Mouse (Mus musculus): ENCODE results near the gene Ccdc6. TPM values are rescaled to one million over a fixed set of nuclear protein-coding genes. Genes with fewer than 3 reads are reported as not detected.

The Ccdc6 gene
- total RNA-seq, 4 experiments from 2014 or later, result 49.7 to 63.4 (median 59.8) TPM

DNA sequence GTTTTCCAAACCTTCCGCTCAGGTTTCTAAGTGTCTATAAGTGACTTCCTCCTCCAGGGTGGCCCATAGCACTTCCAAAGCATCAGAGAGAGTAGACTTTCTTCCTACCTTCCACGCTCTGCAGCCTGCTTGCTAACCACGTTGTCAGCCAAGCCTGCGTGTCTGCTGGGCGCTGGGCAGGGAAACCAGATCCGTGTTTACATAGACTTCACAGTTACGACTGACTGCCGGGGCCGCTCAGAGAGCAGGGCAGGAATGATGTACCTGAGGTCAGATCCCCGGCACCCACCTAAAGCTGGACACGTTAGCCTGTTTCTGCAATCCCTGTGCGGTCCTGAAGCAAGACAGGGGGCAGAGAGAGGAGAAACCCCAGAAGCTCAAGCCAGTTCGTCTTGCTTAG lies 71.5 kb downstream of the Ccdc6 start:
- no peak for DNase-seq

DNA sequence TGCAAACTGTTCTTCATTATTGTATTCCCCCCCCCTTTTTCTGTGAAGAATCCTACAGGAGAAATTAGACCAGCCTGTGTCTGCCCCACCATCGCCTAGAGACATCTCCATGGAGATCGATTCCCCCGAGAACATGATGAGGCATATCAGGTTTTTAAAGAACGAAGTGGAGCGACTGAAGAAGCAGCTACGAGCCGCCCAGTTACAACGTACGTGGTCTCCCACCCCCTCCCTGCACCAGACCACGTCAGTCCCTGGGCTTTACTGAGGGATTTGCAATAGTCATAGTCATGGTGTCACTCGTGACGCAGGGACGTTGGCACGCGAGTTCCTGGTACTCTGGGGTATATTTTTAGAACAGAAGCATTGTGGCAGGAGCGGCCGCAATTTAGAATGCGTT lies 72.1 kb downstream of the Ccdc6 start:
- no peak for DNase-seq

DNA sequence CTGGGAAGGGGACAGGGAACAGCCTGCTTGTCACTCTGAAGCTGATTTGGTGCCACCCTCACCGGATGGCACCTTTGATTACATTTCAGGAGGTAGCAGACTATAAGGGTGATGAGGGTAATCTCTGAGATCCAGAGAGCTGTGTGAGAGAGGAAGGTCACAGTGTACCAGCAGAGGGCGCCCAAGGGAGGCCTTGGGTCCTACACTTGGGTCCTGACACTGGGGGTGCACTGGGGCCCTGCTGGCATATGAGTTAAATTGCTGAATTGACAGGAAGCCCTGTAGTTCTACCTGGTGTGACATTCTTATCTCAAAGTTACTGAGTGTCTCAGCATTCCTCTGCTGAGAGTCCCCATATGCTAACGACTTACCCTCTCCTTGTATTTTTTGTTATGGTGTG lies 76.4 kb downstream of the Ccdc6 start:
- no peak for DNase-seq

DNA sequence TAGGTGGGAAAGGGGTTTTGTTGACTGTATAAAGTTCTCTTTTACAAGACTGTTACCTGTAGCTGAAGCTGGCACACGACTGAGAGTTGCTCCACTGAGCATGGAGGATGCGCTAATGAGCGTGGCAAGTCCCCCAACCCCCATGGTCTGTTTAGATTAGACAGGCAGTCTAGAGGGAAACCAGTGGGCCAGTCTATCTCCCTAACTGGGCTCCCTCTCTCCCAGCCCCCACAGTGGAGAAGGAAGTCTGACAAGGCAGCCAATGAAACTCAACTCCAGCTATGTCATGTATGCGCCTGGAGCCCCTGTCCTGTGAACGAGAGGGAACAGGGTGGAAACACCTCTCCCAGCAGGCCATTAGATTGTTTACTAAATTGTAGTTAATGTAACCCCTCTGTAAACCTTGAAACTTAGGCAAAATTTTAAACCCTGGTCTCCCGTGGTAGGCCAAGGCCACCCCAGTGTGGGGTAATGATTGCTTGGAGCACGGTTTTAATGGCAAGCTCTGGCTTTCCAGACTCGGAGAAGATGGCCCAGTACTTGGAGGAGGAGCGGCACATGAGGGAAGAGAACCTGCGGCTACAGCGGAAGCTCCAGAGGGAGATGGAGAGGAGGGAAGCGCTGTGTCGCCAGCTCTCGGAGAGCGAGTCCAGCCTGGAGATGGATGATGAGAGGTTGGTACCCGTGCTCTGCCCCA lies 77.7 kb downstream of the Ccdc6 start:
- no peak for DNase-seq

DNA sequence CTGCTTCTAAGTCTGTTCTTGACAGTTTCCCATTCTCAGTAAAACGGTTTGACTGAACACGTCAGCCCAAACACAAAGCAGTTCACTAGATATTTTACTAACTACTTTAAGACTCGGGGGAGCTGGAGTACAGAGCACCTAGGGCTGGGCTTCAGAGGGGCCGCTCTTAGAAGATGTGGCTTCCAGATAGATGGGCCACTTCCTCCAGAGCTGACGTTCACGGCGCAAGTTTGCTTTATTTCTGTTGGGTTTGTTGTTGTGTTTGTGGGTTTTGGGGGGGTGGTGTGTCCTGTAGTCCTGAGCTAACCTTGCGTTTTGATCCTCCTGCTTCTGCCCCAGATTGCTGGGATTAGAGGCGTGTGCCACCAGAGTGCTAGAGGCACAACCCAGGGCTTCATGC lies 83.8 kb downstream of the Ccdc6 start:
- no peak for DNase-seq

DNA sequence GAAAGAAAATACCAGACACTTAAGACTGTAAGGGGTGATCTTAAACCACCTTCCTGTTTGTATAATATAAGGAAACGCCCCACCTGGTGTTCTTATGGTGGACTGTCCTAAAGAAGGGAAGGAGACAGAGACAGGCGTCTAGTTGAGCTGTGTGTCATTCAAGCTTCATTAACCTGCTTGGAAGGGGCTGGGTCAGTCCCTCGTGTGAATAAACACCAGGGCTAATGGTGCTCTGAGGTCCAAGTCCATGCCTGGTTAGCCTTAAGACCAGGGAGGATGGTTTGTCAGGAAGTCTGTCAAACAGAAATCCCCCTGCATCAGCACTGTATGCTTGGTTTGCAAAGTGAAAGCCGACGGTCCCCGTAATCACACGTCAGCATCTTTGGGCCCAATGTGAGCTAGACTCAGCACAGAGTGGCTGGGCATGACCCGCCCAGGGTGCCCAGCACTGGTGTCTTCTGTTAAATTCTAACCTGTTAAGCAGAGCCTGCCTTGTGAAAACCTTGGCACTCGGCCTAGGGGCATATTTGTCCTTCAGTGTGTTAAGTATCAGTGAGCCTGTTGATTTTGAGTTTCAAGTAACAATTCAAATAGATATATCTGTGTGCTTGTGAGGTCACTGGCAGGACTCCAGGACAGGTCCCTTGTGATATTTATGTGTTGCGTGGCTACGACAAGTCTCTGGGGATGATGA lies 84.5 kb downstream of the Ccdc6 start:
- DNase-seq, result no peak

DNA sequence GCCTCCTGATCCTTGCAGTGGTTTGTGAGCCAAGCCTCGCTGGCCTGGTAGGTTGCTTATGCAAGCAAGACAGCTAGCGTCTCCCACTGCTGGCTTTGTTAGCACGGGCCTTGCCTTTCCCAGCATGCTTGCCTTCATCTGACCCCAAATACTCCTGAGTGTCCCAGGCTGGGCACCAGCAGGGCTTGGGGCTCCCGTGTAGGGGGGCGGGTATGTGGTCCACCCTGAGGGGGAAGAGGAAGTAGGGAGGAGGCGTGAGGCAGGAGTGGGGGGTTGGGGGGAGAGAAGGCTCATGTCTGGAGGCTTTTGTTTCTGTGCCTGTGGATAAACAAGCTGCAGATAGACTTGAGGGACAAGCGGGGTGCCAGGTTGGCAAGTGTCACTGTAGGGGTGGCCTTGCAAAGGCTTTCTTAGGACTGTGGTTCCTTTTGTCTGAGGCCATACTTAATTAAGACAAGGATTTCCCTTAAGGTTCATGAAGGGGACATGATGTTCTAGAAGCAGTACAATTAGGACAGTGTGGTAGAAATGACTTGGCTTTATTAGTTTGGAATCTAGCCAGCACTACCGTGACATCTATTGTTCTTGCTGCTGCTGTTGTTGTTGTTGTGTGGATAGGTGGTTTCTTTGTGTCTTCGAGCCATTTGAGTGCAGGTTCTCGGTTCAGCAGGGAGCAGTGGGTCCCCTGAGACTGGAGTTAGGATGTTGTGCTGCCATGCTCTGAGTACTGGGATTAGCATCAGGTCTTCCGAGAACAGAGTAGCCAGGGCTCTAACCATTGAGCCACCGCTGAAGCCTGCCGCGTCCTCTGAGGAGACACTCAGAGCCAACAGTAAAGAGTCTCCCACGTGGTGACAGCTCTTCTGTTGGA lies 86.5 kb downstream of the Ccdc6 start:
- DNase-seq, result no peak

DNA sequence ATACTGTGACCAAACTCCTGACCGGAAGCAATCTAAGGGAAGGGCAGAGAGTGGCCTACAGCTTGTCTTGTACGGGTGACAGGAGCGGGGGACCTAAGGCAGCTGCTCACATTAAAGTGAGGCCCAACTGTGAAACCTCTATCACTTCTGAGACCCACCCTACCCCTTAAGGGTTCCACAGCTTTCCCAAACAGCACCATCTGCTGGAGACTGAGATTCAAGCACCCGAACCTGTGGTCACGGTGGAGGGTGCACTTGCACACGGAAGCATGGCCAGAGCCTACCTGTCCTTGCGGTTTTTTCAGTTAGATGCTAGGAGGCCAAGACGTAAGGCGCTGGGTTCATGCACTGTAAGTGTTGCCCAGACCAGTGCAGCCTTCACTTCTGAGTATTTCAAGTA lies 89.2 kb downstream of the Ccdc6 start:
- no peak for DNase-seq

DNA sequence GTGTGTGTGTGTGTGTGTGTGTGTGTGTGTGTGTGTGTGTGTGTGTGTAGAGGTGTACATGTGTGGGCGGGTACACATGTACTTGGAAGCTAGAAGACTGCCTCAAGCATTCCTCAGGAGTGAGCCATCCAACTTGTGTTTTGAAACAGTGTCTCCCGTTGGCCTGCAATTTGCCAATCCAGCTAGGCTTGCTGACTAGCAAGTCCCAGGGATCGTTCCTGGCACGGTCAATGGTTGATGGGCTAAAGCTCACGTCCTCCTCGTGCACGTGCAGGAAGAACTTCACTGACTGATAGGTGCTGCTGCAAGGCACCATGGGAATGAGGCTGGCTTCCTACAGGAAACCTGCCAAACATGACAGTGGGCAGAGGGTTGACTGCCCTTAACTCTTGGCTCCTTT lies 89.7 kb downstream of the Ccdc6 start:
- DNase-seq, result no peak

DNA sequence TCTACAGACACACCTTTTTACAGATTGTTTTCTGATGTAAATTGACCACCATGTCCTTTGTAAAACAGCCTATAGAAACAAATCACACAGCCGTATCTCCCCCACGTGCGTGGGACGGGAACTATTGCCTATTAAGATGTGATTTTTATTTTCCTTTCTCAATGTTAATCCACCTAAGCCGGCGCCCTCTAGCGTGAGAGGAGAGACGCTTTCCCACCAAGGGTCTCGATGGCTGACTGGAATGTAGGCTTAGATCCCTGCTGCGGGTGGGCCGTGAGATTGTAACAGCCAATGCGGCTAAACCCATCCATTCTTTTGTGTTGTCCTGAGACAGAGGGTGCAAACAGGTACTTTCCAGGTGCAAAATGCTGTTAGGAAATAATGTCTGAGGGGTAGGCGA lies 92.9 kb downstream of the Ccdc6 start:
- no peak for DNase-seq

DNA sequence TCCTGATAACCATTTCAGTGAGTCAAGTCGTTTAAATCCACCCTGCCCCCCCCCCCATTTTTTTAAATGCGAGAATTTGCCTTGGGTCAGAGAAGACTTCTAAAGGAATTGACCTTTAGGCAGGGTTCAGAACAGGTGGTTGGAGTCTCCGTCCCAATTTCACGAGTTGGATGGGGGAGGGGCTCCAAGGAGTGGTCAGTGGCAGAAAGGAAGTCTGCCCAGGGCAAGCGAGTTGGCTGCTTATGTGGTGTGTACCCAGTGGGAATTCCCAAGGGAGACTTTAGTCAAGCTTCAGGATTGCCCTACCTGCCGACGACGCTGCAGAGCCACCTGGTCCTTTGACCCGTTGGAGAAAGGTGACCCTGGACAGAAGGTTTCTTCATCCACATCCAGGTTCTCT lies 97.4 kb downstream of the Ccdc6 start:
- DNase-seq, result no peak

DNA sequence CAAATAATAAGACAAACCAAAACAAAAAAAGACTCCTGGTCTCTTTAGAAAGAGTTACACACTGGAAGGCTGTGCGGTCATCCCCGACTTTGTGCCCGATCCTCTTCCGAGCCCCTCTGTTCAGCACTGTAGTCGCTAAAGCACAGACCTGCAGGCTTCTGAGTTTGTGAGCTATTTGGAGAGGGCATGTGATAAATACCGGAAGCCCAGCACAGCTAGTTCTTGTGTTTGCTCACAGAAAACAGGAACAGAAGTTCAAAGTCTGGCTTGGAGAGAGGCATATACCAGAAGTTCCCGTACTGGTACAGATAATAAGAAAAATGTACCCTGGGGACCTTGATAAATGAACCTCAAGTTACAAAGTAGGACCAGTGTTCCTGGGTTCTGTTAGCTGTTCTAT lies 98.4 kb downstream of the Ccdc6 start:
- no peak for DNase-seq

DNA sequence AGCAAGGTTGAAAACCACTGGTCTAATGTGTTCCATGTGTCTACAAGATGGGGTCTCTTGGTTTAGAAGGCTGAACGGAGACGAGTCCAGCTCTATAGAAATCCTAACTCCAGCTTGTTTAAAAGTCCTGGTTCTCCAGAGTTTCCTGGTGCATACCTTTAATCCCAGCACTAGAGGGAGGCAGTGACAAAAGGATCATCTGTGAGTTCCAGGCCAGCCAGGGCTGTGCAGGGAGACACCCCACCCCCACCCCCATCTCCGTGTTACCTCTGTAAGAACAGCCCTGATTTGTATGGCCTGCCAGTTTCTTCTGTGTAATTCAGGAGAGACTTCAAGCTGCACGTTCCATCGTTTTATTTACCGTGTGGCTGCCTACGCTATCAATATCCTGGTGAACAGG lies 98.9 kb downstream of the Ccdc6 start:
- no peak for DNase-seq

DNA sequence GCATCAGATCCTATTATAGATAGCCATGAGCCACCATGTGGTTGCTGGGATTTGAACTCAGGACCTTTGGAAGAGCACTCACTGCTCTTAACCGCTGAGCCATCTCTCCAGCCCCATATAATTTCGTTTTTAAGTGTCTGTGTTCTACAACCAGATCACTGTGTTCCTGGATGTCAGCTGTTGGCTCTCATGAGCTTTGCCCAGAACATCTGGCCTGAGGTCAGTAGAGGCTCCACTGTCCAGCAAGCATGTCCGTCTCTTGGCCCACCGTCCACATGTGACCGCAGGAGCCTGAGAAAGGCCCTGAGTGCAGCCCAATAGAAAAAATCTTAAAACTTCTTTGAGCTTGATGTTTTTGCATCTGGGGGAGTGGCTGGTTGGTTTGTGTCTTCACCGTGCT lies 99.7 kb downstream of the Ccdc6 start:
- DNase-seq, result no peak

DNA sequence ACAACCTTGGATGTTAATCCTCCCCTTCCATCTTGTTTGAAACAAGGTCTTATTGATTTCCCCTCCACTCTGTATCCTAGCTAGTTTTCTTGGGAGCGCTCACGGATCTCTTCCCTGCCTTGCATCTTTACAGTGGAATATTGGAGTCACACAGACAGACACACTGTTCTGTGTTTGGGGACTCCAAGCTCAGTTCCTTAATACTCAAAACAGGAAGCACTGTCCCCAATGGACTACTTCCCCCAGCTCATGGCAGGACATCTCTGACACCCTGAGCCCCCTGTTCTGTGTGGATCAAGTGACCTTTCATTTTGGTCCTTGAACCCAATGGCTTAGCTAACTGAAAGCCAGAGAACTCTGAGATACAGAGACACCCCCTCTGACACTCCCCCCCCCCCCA lies 100.7 kb downstream of the Ccdc6 start:
- no peak for DNase-seq

DNA sequence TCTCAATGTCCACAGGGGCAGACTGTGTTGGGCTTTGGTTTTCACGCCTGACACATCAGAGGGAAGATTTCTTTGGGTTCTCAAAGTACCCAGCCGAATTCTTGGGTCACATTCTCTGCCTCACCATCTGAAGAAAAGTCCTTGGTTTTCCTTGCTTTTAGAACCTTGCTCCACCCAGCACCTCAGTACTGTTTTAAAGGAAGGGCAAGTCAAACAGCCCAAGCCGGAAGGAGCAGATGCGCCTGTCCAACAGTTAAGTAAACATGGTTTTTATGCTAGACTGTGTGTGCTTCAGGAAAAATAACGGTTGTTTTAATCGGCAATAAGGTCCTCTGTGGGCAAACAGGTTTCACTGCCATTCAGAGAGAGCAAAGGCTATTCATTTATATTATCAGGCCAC lies 101.1 kb downstream of the Ccdc6 start:
- no peak for DNase-seq

DNA sequence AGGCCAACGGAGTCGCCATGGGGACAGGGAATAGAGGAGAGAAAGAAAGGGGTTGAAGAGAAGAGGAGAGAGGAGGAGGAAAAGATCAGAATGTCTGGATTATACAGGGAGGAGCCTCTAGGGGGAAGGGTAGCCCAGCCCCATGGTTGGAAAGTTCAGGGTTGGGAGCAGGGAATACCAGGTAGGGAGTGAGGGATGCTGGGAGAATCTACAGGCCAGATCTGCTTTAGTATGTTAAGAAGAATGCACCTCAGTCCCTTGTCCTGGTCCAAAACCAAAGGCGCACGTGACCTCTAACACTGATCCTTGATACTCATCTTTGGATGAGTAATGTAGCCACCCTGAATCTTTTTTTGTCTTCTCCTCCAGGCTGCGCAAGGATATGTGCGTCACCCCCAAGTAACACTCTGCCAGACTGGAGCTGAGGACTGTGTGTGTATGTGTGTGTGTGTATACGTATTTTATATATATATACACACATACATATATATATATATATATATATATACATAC lies 102.1 kb downstream of the Ccdc6 start:
- DNase-seq, result peak; percentile 48

DNA sequence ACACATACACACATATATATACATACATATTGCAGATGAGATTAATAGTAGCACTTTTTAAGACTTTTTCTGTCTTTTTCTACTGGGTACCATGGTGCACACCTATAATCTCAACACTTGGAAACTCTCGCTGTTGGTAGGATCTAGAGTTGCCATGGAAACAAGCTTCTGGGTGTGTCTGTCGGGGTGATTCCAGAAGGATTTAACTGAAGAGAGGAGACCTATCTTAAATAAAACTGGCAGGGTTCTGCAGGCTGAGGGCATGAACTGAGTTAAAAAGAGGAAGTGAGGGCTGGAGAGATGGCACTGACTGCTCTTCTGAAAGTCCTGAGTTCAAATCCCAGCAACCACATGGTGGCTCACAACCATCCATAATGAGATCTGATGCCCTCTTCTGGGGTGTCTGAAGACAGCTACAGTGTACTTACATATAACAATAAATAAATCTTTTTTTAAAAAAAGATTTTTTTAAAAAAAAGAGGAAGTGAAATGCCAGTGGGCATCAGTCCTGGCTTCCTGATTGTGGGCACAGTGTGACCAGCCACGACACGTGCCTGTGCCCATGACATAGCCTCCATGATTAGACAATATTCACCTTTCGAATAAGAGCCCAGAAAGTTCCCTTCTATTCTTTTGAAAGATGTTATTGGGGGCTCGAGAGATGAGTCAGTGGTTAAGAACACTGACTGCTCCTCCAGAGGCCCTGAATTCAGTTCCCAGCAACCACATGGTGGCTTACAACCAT lies 102.7 kb downstream of the Ccdc6 start:
- DNase-seq, result no peak

DNA sequence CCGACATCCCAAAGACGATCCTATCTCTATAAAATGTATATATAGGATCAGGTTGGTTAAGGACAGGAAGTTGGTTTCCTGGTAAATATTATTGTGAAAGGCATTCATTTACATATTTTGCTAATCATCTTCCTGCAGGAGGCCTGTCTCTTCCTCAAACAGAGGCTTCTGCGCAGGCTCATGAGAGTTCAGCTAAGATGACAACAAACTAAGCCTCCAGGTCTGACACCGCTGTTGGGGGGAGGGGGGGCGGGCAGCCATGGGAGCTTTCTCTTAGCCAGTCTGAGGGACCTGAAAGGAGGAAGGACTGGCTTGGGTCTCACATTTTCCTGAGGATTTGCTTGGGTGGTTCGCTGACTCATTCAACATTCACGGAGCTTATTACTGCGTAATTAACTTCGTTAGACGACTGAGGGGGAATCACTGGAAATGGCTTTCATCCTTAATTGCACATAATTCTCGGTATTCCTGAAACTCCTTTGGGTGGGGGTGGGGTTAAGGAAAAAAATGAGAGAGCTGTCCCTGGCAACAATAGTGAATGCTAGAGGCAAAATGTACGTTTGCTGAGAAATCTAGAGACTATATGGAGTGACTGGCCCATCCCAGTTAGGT lies 104.1 kb downstream of the Ccdc6 start:
- no peak for DNase-seq

DNA sequence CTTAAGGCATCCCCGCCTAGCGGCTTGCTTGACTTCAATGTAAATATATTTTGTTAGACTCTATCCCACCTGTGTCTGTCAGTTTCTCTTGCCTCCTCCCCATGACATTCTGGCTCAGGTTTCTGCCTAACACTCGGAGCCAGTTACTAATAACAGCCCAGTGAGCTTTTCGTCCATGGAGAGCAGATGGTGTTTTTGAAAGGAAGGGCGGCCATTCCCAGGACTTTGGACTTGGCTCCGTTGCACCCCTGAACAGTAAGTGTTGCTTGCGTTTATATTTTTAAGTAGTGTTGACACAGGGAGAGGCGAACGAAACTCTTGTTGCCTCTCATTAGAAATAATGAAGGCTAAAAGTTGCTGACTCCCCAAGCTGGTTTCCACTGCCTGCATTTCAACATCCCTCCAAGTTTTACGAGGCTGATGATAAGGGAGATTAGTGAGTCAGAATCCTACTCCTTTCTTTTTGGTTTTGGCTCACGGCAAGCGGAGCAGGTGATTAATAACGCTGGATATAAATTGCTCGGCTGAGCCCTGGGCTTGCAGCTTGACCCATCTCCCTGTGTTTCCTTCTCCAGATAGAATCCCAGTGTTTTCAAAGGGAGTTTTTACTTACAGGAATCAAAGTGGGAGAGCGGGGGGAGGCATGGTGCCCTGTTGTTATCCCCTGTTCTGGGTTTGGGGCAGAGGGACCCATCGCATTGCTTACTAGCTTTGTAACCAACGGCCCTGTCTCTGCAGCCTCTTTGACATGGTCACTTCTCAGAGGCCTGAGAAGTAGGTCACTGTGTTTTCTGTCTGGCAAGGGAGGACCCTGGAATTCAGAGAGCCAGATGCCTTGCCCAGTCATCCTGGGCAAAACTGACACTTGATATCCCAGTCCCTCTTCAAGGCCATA lies 107.8 kb downstream of the Ccdc6 start, which contains the start of gene Mrln:
Gene Mrln, plus strand, starts transcription at position 160 of the 895 bp plus-strand sequence.
- DNase-seq, result peak; percentile 55

DNA sequence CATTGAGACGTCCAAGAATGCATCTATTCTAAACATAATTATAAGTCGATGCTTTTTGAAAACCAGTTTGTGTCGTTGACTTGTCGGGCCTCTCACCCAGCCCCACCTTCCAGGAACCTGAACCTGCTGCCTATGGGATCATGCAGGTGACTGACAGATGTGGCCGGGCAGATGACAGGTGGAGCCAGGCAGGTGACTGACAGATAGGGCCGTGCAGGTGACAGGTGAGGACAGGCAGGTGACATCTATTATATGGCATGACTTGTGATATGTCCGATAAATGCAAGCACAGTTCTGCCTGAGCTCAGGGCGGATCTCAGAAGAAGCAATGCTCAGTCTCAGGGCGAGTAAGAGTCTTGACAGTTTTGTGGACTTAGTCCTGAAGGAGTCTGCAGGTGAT lies 114.4 kb downstream of the Ccdc6 start:
- DNase-seq, result no peak
